Comparison of ENCODE assay signal across 21 mouse cellular contexts in the genomic region with DNA sequence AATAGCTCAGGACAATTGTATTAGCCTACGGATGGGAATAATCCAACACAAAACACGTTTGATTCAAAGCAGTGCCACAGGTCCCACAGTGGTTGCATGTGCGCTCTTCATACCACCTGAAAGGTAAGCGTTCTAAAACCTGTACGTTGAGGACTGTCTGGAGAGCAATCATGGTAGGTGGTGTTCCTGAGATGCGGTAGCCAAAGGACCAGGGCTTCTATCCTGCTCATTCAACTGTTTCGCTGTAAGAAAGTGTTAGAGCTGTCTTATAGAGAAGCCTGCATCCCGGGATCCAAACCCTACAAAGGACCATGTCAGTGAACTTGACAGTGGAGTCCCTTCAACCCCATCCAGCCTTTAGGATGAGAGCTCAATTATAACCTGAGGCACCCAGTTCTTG. TPM values are rescaled to one million over a fixed set of nuclear protein-coding genes. Genes with fewer than 3 reads are reported as not detected.
A peak's percentile ranks its signal among the peaks of the same experiment; 100 is the strongest.
DNase-seq lines count a peak whose midpoint lies in the region; ATAC-seq and TF ChIP-seq lines count a peak whose summit lies in the region.
"Had no signal": no experiment of that assay in that cellular context is flagged by ENCODE, and none has a peak within 500 bp of the region (broad histone marks: within the 10 kb centered on the region; RNA-seq: fewer than 3 reads in every experiment).

No protein-coding gene starts in this region.

- no peaks in the 10 kb centered on the region for H3K9me3 ChIP-seq in heart, embryonic 16.5 days (replicated peaks; ENCODE audit: control insufficient read depth, low read length)
- no peaks in the 10 kb centered on the region for H3K9me3 ChIP-seq in kidney, embryonic 16.5 days (ENCODE audit: low read length)
- no peaks in the 10 kb centered on the region for H3K9me3 ChIP-seq in stomach, embryonic 15.5 days
- H3K9me3 ChIP-seq in stomach, postnatal 0 days (ENCODE audit: control insufficient read depth, low read length), result no peaks in the 10 kb centered on the region
- H3K9me3 ChIP-seq: embryonic facial prominence, embryonic 13.5 days; forebrain, embryonic 15.5 days; limb, embryonic 12.5 days; liver, embryonic 13.5 days; megakaryocyte, embryonic 14.5 days had no signal

- no peaks in the 10 kb centered on the region for H3K27me3 ChIP-seq in heart, embryonic 16.5 days (ENCODE audit: control insufficient read depth, insufficient read depth, low read length)
- H3K27me3 ChIP-seq in kidney, embryonic 16.5 days (ENCODE audit: insufficient read depth, low read length), result no peaks in the 10 kb centered on the region
- no peaks in the 10 kb centered on the region for H3K27me3 ChIP-seq in stomach, embryonic 15.5 days (replicated peaks)
- no peaks in the 10 kb centered on the region for H3K27me3 ChIP-seq in stomach, postnatal 0 days (ENCODE audit: control insufficient read depth, insufficient read depth, low read length)
- H3K27me3 ChIP-seq: CH12.LX; embryonic facial prominence, embryonic 13.5 days; forebrain, embryonic 15.5 days; limb, embryonic 12.5 days had no signal

- peak overlapping the region; percentile 98 for H3K27ac ChIP-seq in heart, embryonic 16.5 days (ENCODE audit: low read length)
- H3K27ac ChIP-seq in kidney, embryonic 16.5 days (ENCODE audit: low read length), result 0 out of 2 replicates have a peak overlapping the region, but pooled peaks have one; percentile 84
- H3K27ac ChIP-seq in stomach, embryonic 15.5 days, result peak overlapping the region; percentile 61; the same call in 1 of the 2 replicates
- no peak overlapping the region for H3K27ac ChIP-seq in stomach, postnatal 0 days (replicated peaks)
- H3K27ac ChIP-seq: embryonic facial prominence, embryonic 13.5 days; forebrain, embryonic 15.5 days; limb, embryonic 12.5 days; liver, embryonic 13.5 days had no signal

- no peak overlapping the region for H3K9ac ChIP-seq in heart, embryonic 16.5 days (ENCODE audit: low read length)
- H3K9ac ChIP-seq in kidney, embryonic 16.5 days (replicated peaks; ENCODE audit: low read length), result no peak overlapping the region
- no peak overlapping the region for H3K9ac ChIP-seq in stomach, embryonic 15.5 days
- no peak overlapping the region for H3K9ac ChIP-seq in stomach, postnatal 0 days (ENCODE audit: low read length)
- H3K9ac ChIP-seq: embryonic facial prominence, embryonic 13.5 days; forebrain, embryonic 15.5 days; hindbrain, embryonic 14.5 days; limb, embryonic 12.5 days; liver, embryonic 13.5 days had no signal

- intact Hi-C loops in heart, postnatal 36 days (cut with DNase I), result no loop called here

- no peaks in the 10 kb centered on the region for H3K36me3 ChIP-seq in heart, embryonic 16.5 days (ENCODE audit: control insufficient read depth, insufficient read depth)
- H3K36me3 ChIP-seq in kidney, embryonic 16.5 days (ENCODE audit: insufficient read depth, low read length), result no peaks in the 10 kb centered on the region
- H3K36me3 ChIP-seq in stomach, embryonic 15.5 days, result no peaks in the 10 kb centered on the region
- no peaks in the 10 kb centered on the region for H3K36me3 ChIP-seq in stomach, postnatal 0 days (ENCODE audit: control insufficient read depth, insufficient read depth, low read length)
- H3K36me3 ChIP-seq: embryonic facial prominence, embryonic 13.5 days; forebrain, embryonic 15.5 days; limb, embryonic 12.5 days; liver, embryonic 13.5 days had no signal

- no peak for TF ChIP-seq CTCF in stomach, postnatal 0 days (IDR thresholded peaks at IDR 0.05; ENCODE audit: low read depth)

- no peak overlapping the region for H3K4me2 ChIP-seq in heart, embryonic 16.5 days (ENCODE audit: low read depth, low read length)
- H3K4me2 ChIP-seq in kidney, embryonic 16.5 days (replicated peaks; ENCODE audit: low read depth, low read length), result no peak overlapping the region
- no peak overlapping the region for H3K4me2 ChIP-seq in stomach, embryonic 15.5 days
- no peak overlapping the region for H3K4me2 ChIP-seq in stomach, postnatal 0 days (replicated peaks; ENCODE audit: low read depth)
- H3K4me2 ChIP-seq: embryonic facial prominence, embryonic 13.5 days; forebrain, embryonic 15.5 days; hindbrain, embryonic 14.5 days; limb, embryonic 12.5 days; liver, embryonic 13.5 days had no signal

- no peak overlapping the region for H3K4me3 ChIP-seq in heart, embryonic 16.5 days (ENCODE audit: low read length)
- H3K4me3 ChIP-seq in kidney, embryonic 16.5 days (ENCODE audit: low read length), result no peak overlapping the region
- H3K4me3 ChIP-seq in stomach, embryonic 15.5 days (replicated peaks), result no peak overlapping the region
- H3K4me3 ChIP-seq in stomach, postnatal 0 days (ENCODE audit: low read depth, low read length), result no peak overlapping the region
- H3K4me3 ChIP-seq: embryonic facial prominence, embryonic 13.5 days; forebrain, embryonic 15.5 days; limb, embryonic 12.5 days; liver, embryonic 13.5 days; megakaryocyte, embryonic 14.5 days had no signal

- ATAC-seq in heart, embryonic 16.5 days (replicated peaks; ENCODE audit: extremely low read depth, insufficient read depth, low FRiP score), result no peak
- no peak for ATAC-seq in kidney, embryonic 16.5 days (ENCODE audit: low FRiP score, low TSS enrichment)
- no peak for ATAC-seq in stomach, embryonic 15.5 days (ENCODE audit: insufficient read depth, low FRiP score, low read depth)
- ATAC-seq in stomach, postnatal 0 days (ENCODE audit: low FRiP score, low TSS enrichment), result no peak
- ATAC-seq: forebrain, embryonic 15.5 days; midbrain, embryonic 16.5 days had no signal

- DNase-seq in heart, adult 11 months, result peak; percentile 80
- no peak for DNase-seq in heart, postnatal 36 days
- no peak for DNase-seq in heart, adult 18-20 months
- no peak for DNase-seq in kidney, postnatal 4 days
- DNase-seq in stomach, postnatal 0 days (ENCODE audit: low spot score), result no peak
- DNase-seq: adrenal gland, postnatal 14 days; cerebellum, adult 9-11 months; kidney, adult 8-10 months; liver, embryonic 13.5 days; right cerebral cortex, postnatal 25 days had no signal

- TF ChIP-seq EP300 in stomach, postnatal 0 days (optimal IDR thresholded peaks at IDR 0.05), result no peak

- 88% methylated on average over 8 of the region's 8 CpGs for WGBS in heart, embryonic 16.5 days
- 92% methylated on average over 8 of the region's 8 CpGs for WGBS in kidney, embryonic 16.5 days
- WGBS in stomach, embryonic 15.5 days, result 86% methylated on average over 8 of the region's 8 CpGs
- WGBS in stomach, postnatal 0 days, result 90% methylated on average over 8 of the region's 8 CpGs

- peaks cover 51% of the 10 kb centered on the region for H3K4me1 ChIP-seq in heart, embryonic 16.5 days (ENCODE audit: control insufficient read depth, insufficient read depth, low read length)
- H3K4me1 ChIP-seq in kidney, embryonic 16.5 days (ENCODE audit: insufficient read depth, low read length), result peaks cover 24% of the 10 kb centered on the region
- peaks cover 19% of the 10 kb centered on the region for H3K4me1 ChIP-seq in stomach, embryonic 15.5 days
- no peaks in the 10 kb centered on the region for H3K4me1 ChIP-seq in stomach, postnatal 0 days (replicated peaks; ENCODE audit: control insufficient read depth, insufficient read depth)

RNA-seq across cellular contexts. Expression of a gene that starts 49.4 kb away (rescaled TPM):
- total RNA-seq in heart, postnatal 36 days (2021), result 1 to 10 TPM in 1 of 2 experiments, under 1 TPM in 1; 0.65 to 1.3 TPM
- polyA plus RNA-seq in heart, embryonic 16.5 days (2015; fragmentation: Nextera tagmentation; extraction: Ambion mirVana), result 0.87 and 0.91 TPM in 2 replicates
- total RNA-seq in heart, adult 18-20 months (2021), result under 1 TPM; 0.25 to 0.64 TPM
- 3.1 and 3.3 TPM in 2 replicates for polyA plus RNA-seq in kidney, embryonic 16.5 days (2015; fragmentation: Nextera tagmentation; extraction: Ambion mirVana)
- 4.3 TPM in 2 replicates for polyA plus RNA-seq in stomach, embryonic 15.5 days (2015; fragmentation: Nextera tagmentation; extraction: Ambion mirVana)
- polyA plus RNA-seq in stomach, postnatal 0 days (2015; fragmentation: Nextera tagmentation; extraction: Ambion mirVana), result 3.8 and 5.3 TPM in 2 replicates
- total RNA-seq: MEL had no signal
